Mouse (Mus musculus) stomach, postnatal 0 days (tissue): ENCODE results near the gene Fam83d.

Experiments
- CTCF ChIP-seq: IDR thresholded peaks from 2 replicates; pipeline ENCODE4 v1.5.1; 2016; ENCODE audit warnings: antibody characterized with exemption, low read depth, mild to moderate bottlenecking, moderate library complexity
- EP300 ChIP-seq: optimal IDR thresholded peaks from 2 replicates; pipeline ENCODE3; 2016; ENCODE audit warnings: antibody characterized with exemption

- TF ChIP-seq CTCF (no peak), EP300 (no peak)
These were observed 8.8 kb downstream of the Fam83d start for GRCm38 (mm10) chr2:158776716-158777115.
